In genomic region chr4:99946516-99946915, GRCm38 (mm10) we compare ENCODE assay signal across 25 mouse cellular contexts. TPM values are rescaled to one million over a fixed set of nuclear protein-coding genes. Genes with fewer than 3 reads are reported as not detected.
A peak's percentile ranks its signal among the peaks of the same experiment; 100 is the strongest.
DNase-seq lines count a peak whose midpoint lies in the region; ATAC-seq and TF ChIP-seq lines count a peak whose summit lies in the region.
"Had no signal": no experiment of that assay in that cellular context is flagged by ENCODE, and none has a peak within 500 bp of the region (broad histone marks: within the 10 kb centered on the region; RNA-seq: fewer than 3 reads in every experiment).

No protein-coding gene starts in this region.

- no peak overlapping the region for H3K4me3 ChIP-seq in lung, embryonic 16.5 days (ENCODE audit: low read length)
- H3K4me3 ChIP-seq in lung, adult 2 months (replicated peaks; ENCODE audit: extremely low read depth, low read depth, low read length) = no peak overlapping the region
- H3K4me3 ChIP-seq in ES-E14 (ENCODE audit: insufficient read depth in 1 of 2, low read depth in 1 of 2, low read length in 2 of 2, poor library complexity in 1 of 2, severe bottlenecking in 1 of 2) = no peak overlapping the region
- no peak overlapping the region for H3K4me3 ChIP-seq in hindbrain, embryonic 12.5 days
- H3K4me3 ChIP-seq: embryonic facial prominence, embryonic 10.5 days; embryonic facial prominence, embryonic 13.5 days; erythroblast, embryonic 14.5 days; forebrain, embryonic 12.5 days; heart, adult 2 months; heart, embryonic 10.5 days; heart, embryonic 13.5 days; hindbrain, embryonic 15.5 days had no signal

- no peak overlapping the region for H3K27ac ChIP-seq in lung, embryonic 16.5 days (ENCODE audit: low read length)
- no peak overlapping the region for H3K27ac ChIP-seq in ES-E14 (ENCODE audit: insufficient read depth, low read depth, low read length, poor library complexity, severe bottlenecking)
- no peak overlapping the region for H3K27ac ChIP-seq in hindbrain, embryonic 12.5 days
- H3K27ac ChIP-seq: embryonic facial prominence, embryonic 10.5 days; embryonic facial prominence, embryonic 13.5 days; forebrain, embryonic 12.5 days; heart, adult 2 months; heart, embryonic 10.5 days; heart, embryonic 13.5 days; hindbrain, embryonic 15.5 days had no signal

- no peak overlapping the region for H3K9ac ChIP-seq in lung, embryonic 16.5 days (ENCODE audit: low read length)
- H3K9ac ChIP-seq in ES-E14 (ENCODE audit: insufficient read depth, low read depth, low read length, poor library complexity, severe bottlenecking) = no peak overlapping the region
- H3K9ac ChIP-seq in hindbrain, embryonic 12.5 days = no peak overlapping the region
- H3K9ac ChIP-seq: embryonic facial prominence, embryonic 13.5 days; forebrain, embryonic 12.5 days; heart, embryonic 13.5 days; hindbrain, embryonic 15.5 days had no signal

- no peak for TF ChIP-seq CTCF in lung, adult 2 months (IDR thresholded peaks at IDR 0.05; ENCODE audit: insufficient read depth, low read length)

- in situ Hi-C loops in ES-E14 (cut with MboI; ENCODE audit: low sequenced_read_pairs in 2 of 2, unreplicated experiment in 2 of 2) = no loop called here

- no peak for TF ChIP-seq POLR2A in lung, adult 2 months (IDR thresholded peaks at IDR 0.05; ENCODE audit: borderline replicate concordance, extremely low read depth, low read depth, low read length)

- peak; percentile 15; the same call in 1 of the 2 replicates for ATAC-seq in lung, embryonic 16.5 days (ENCODE audit: low read depth)
- ATAC-seq in hindbrain, embryonic 12.5 days (ENCODE audit: low FRiP score) = no peak
- ATAC-seq: intestine, postnatal 0 days; Patski had no signal

- H3K27me3 ChIP-seq in lung, embryonic 16.5 days (ENCODE audit: control insufficient read depth, insufficient read depth, low read depth, low read length) = no peaks in the 10 kb centered on the region
- H3K27me3 ChIP-seq in hindbrain, embryonic 12.5 days = no peaks in the 10 kb centered on the region
- H3K27me3 ChIP-seq: embryonic facial prominence, embryonic 13.5 days; forebrain, embryonic 12.5 days; heart, embryonic 13.5 days; hindbrain, embryonic 15.5 days; Patski had no signal

- H3K4me1 ChIP-seq in lung, embryonic 16.5 days (replicated peaks; ENCODE audit: control insufficient read depth, insufficient read depth, low read length) = peaks cover 9% of the 10 kb centered on the region
- no peaks in the 10 kb centered on the region; the same call in 1 of the 2 replicates for H3K4me1 ChIP-seq in lung, adult 2 months (ENCODE audit: control insufficient read depth, insufficient read depth, low read length)
- H3K4me1 ChIP-seq in ES-E14 (ENCODE audit: control insufficient read depth in 2 of 2, insufficient read depth in 2 of 2, low read length in 2 of 2, poor library complexity in 1 of 2) = peaks cover 0 to 11% of the 10 kb centered on the region in 2 experiments; a peak in 1 of 4 replicates
- H3K4me1 ChIP-seq in hindbrain, embryonic 12.5 days = no peaks in the 10 kb centered on the region
- H3K4me1 ChIP-seq: embryonic facial prominence, embryonic 10.5 days; embryonic facial prominence, embryonic 13.5 days; hindbrain, embryonic 15.5 days had no signal

- 78% methylated on average over 2 of the region's 2 CpGs for WGBS in lung, embryonic 16.5 days
- WGBS in lung, adult 2 months = 89% methylated on average over 2 of the region's 2 CpGs
- WGBS in hindbrain, embryonic 12.5 days = 88% methylated on average over 2 of the region's 2 CpGs

- no peak overlapping the region for H3K4me2 ChIP-seq in lung, embryonic 16.5 days (ENCODE audit: low read depth, low read length)
- no peak overlapping the region for H3K4me2 ChIP-seq in hindbrain, embryonic 12.5 days (replicated peaks)
- H3K4me2 ChIP-seq: embryonic facial prominence, embryonic 13.5 days; forebrain, embryonic 12.5 days; heart, embryonic 13.5 days; hindbrain, embryonic 15.5 days had no signal

- no peaks in the 10 kb centered on the region for H3K9me3 ChIP-seq in lung, embryonic 16.5 days (ENCODE audit: control insufficient read depth, low read length)
- no peaks in the 10 kb centered on the region for H3K9me3 ChIP-seq in ES-E14 (ENCODE audit: control insufficient read depth, insufficient read depth, low read depth, low read length)
- no peaks in the 10 kb centered on the region for H3K9me3 ChIP-seq in hindbrain, embryonic 12.5 days (replicated peaks)
- H3K9me3 ChIP-seq: embryonic facial prominence, embryonic 10.5 days; embryonic facial prominence, embryonic 13.5 days; forebrain, embryonic 12.5 days; G1E; heart, embryonic 10.5 days; heart, embryonic 13.5 days; hindbrain, embryonic 15.5 days had no signal

- H3K36me3 ChIP-seq in lung, embryonic 16.5 days (ENCODE audit: control insufficient read depth, insufficient read depth, low read length) = no peaks in the 10 kb centered on the region
- H3K36me3 ChIP-seq in ES-E14 (ENCODE audit: control insufficient read depth, insufficient read depth, low read length, poor library complexity, severe bottlenecking) = no peaks in the 10 kb centered on the region
- no peaks in the 10 kb centered on the region for H3K36me3 ChIP-seq in hindbrain, embryonic 12.5 days
- H3K36me3 ChIP-seq: embryonic facial prominence, embryonic 10.5 days; embryonic facial prominence, embryonic 13.5 days; forebrain, embryonic 12.5 days; hindbrain, embryonic 15.5 days had no signal

- DNase-seq in lung, adult 2 months = no peak
- DNase-seq in ES-E14 (ENCODE audit: low read depth, low spot score) (peak; percentile 26), ZHBTc4 (ENCODE audit: low read depth, low spot score) (peak; percentile 71)
- DNase-seq in frontal cortex, postnatal 14 days (ENCODE audit: low spot score in 2 of 2) = no peak
- DNase-seq: adrenal gland, adult 8-10 months; cerebellum, adult 11-12 months; cerebellum, adult 8-10 months; cerebellum, postnatal 36 days; gastrocnemius, postnatal 10 days; gastrocnemius, postnatal 36 days; heart, adult 2 months; heart, postnatal 14 days; heart, postnatal 4 days had no signal

TF ChIP-seq in ES-E14, 5 proteins besides CTCF, POLR2A, EP300 and RAD21:
- TF ChIP-seq HCFC1 (IDR thresholded peaks at IDR 0.05; ENCODE audit: borderline replicate concordance, insufficient read depth, low read length) = no peak
- TF ChIP-seq ZC3H11A (IDR thresholded peaks at IDR 0.05; ENCODE audit: borderline replicate concordance, low read depth, low read length) = no peak
- TF ChIP-seq MAFK (IDR thresholded peaks at IDR 0.05; ENCODE audit: insufficient read depth, low read depth, low read length) = no peak
- TF ChIP-seq CHD2 (IDR thresholded peaks at IDR 0.05; ENCODE audit: low read depth, low read length) = no peak
- TF ChIP-seq ZNF384 (IDR thresholded peaks at IDR 0.05; ENCODE audit: low read depth, low read length) = no peak

RNA-seq across cellular contexts. Expression of gene Itgb3bp, which starts 16.9 kb away (rescaled TPM):
- 36.8 and 44.9 TPM in 2 replicates for polyA plus RNA-seq in lung, embryonic 16.5 days (2015; fragmentation: Nextera tagmentation; extraction: Ambion mirVana)
- 0.38 and 0.52 TPM in 2 replicates for polyA plus RNA-seq in lung, adult 2 months (2012; rRNA removed)
- 2.9 and 6.5 TPM in 2 replicates for total RNA-seq in ES-E14 (2012; rRNA removed)
- 32.5 and 35.6 TPM in 2 replicates for polyA plus RNA-seq in hindbrain, embryonic 12.5 days (2016; fragmentation: Nextera tagmentation; extraction: Ambion mirVana)

RNA-seq across cellular contexts. Expression of gene Pgm1, which starts 17.3 kb away (rescaled TPM):
- polyA plus RNA-seq in lung, embryonic 16.5 days (2015; fragmentation: Nextera tagmentation; extraction: Ambion mirVana) = 90.6 and 101 TPM in 2 replicates
- 31.4 and 45.2 TPM in 2 replicates for polyA plus RNA-seq in lung, adult 2 months (2012; rRNA removed)
- total RNA-seq in ES-E14 (2012; rRNA removed) = 15.6 and 27.6 TPM in 2 replicates
- polyA plus RNA-seq in hindbrain, embryonic 12.5 days (2016; fragmentation: Nextera tagmentation; extraction: Ambion mirVana) = 47.6 and 48.8 TPM in 2 replicates

Comparison
In these comparisons a context has a peak if more than half of its experiments do, and no peak if none do; other contexts are left out.
1. RNA of gene Itgb3bp, which starts 16.9 kb away (polyA plus RNA-seq): 36.8 to 44.9 TPM in lung, embryonic 16.5 days and 32.5 to 35.6 TPM in hindbrain, embryonic 12.5 days; 0.38 to 0.52 TPM in lung, adult 2 months; every median in the first group is over 10 times any median in the second.
2. DNase-seq: peak in ES-E14 (single experiment) and ZHBTc4 (single experiment); none in lung, adult 2 months (single experiment) and frontal cortex, postnatal 14 days (0 of 2).